Mouse (Mus musculus): ENCODE results near the gene Pglyrp1. TPM values are rescaled to one million over a fixed set of nuclear protein-coding genes. Genes with fewer than 3 reads are reported as not detected.

Pglyrp1 gene
- total and polyA plus RNA-seq, 3 experiments, result 1.3 to 12.7 (median 2.2) TPM

DNA sequence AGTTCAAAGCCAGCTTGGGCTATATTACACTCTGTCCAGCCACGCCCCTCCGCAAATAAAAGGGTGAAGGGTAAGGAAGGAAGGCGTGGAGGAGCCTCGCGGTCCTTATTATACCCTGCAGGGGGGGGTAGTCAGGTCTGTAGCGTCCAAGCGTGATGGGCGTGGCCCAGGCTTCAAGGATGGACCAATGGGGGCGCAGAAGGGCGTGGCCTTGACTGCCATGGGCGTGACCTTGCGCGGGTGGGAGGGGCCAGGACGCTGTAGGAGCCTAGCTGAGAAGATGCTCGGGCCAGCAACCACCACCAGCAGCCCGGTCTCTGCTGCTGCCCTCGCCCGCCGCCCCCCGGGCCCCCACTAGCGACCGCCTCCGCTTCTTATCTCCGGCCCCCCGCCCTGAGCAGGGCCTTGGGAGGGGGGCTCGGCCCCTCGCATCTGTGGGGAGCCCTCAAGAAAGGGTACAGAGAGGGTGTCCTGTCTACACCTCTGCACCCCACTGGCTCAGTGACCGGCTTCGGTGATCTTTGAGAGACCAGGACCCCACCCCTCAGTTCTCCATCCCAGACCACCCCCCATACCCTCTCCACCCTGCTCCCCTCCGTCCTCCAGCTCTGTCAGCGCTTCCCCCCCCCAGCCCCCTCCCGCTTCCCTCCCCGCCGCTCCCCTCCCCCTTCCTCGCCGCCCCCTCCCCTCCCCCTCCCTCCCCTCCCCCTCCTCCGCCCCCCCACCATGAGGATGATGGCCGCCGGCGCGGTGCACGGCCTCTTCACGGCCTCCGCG is 54.2 kb downstream of the Pglyrp1 start, which contains the start of gene Nova2:
Gene Nova2, plus strand, starts transcription at position 727 of the 777 bp plus-strand sequence.
- Histone ChIP-seq H3K27ac (peak within 1 kb of the TSS; percentile 92), H3K9ac (ENCODE audit: low read depth, low read length) (peak within 1 kb of the TSS; percentile 75), H3K79me2 (replicated peaks; ENCODE audit: control insufficient read depth, insufficient read depth, low read length) (no peaks in the 10 kb centered on the region), H3K36me3 (ENCODE audit: control insufficient read depth, insufficient read depth, low read length) (no peaks in the 10 kb centered on the region), H3K4me3 (peak within 1 kb of the TSS; percentile 66), H3K4me1 (ENCODE audit: control insufficient read depth, insufficient read depth, low read length) (peaks cover 1% of the 10 kb centered on the region), H3K27me3 (ENCODE audit: control insufficient read depth, insufficient read depth, low read length) (no peaks in the 10 kb centered on the region)
- intact Hi-C loops (cut with DNase I), result no loop called here
- TF ChIP-seq EP300 (IDR thresholded peaks at IDR 0.05; ENCODE audit: insufficient read depth, low read depth, low read length) (no peak), CTCF (IDR thresholded peaks at IDR 0.05) (peak; percentile 63), POLR2A (IDR thresholded peaks at IDR 0.05; ENCODE audit: insufficient read depth, low read depth, low read length) (peak; percentile 79)
- peak; percentile 89 to 90 for DNase-seq
- WGBS, result 2% methylated on average over 33 of the region's 45 CpGs

DNA sequence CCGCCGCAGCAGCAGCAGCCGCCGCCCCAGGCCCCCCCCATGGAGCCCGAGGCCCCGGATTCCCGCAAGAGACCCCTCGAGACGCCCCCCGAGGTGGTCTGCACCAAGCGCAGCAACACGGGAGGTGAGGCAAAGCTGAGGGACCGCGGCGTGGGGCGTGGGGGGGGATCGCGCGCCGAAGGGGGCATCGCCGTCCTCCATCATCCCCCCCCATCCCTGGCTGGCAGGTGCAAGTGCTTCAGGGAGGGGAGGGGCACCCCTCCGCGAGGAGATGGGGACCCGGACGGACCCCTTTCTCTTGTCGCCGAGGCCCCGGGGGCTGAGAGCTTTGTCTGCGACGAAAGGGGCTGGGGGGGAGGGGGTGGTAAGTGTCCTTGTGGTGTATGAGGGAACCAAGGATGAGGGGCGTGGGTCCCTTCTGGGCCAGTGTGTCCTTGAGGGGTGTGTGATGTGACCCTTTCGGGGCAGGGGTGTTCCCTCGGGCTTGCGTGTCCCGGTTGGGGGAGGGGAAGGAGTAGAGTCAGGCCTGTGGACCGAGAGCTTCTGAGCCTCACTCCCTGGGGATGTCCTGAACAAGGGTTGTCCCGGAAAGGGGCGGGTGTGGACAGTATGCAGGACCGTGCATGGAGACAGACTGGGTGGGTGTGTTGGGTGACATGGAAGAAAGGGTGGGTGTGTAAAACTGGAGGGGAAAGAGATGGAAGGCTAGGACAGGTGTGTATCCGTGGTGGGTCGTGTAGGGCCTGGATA is 55.1 kb downstream of the Pglyrp1 start:
- no peaks in the 10 kb centered on the region for H3K36me3 ChIP-seq (ENCODE audit: control insufficient read depth, insufficient read depth, low read length)
- TF ChIP-seq CTCF (IDR thresholded peaks at IDR 0.05) (no peak), EP300 (IDR thresholded peaks at IDR 0.05; ENCODE audit: insufficient read depth, low read depth, low read length) (peak; percentile 86; the same call in 1 of the 2 replicates), POLR2A (IDR thresholded peaks at IDR 0.05; ENCODE audit: insufficient read depth, low read depth, low read length) (peak; percentile 79)
- no peaks in the 10 kb centered on the region for H3K79me2 ChIP-seq (replicated peaks; ENCODE audit: control insufficient read depth, insufficient read depth, low read length)
- H3K9ac ChIP-seq (ENCODE audit: low read depth, low read length), result peak overlapping the region; percentile 75
- peaks cover 1% of the 10 kb centered on the region for H3K4me1 ChIP-seq (ENCODE audit: control insufficient read depth, insufficient read depth, low read length)
- H3K4me3 ChIP-seq, result peak overlapping the region; percentile 66
- intact Hi-C loops (cut with DNase I), result loop anchor here (2.0 kb wide), 1 partner anchor 33 kb away; no protein-coding TSS in a partner anchor
- DNase-seq, result peak; percentile 75 to 78
- WGBS, result 3% methylated on average over 41 of the region's 42 CpGs
- H3K27ac ChIP-seq, result peak overlapping the region; percentile 92
- no peaks in the 10 kb centered on the region for H3K27me3 ChIP-seq (ENCODE audit: control insufficient read depth, insufficient read depth, low read length)

DNA sequence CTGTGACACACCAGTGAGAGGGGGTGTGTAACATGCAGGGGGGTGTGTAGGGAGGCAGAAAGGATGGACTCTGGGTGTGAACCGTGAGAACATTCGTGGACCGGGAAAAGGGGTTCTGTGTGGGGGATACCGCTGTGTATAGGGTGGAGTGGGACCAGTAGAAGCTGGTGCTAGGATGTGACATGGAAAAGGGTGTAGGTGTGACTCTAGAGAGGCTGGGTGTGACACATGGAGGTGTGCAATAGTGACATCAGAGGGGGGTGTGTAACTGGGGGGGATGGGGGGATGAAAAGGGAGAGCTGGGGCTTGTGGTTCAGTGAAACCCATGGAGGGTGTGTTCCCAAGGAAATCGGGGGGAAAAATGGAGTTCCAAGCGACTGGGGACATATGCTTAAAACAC is 55.8 kb downstream of the Pglyrp1 start:
- H3K79me2 ChIP-seq (replicated peaks; ENCODE audit: control insufficient read depth, insufficient read depth, low read length), result peaks cover 1% of the 10 kb centered on the region; the same call in 1 of the 2 replicates
- WGBS, result 16% methylated on average over 6 of the region's 6 CpGs
- peak overlapping the region; percentile 92 for H3K27ac ChIP-seq
- TF ChIP-seq EP300 (IDR thresholded peaks at IDR 0.05; ENCODE audit: insufficient read depth, low read depth, low read length), result no peak
- no peak for TF ChIP-seq POLR2A (IDR thresholded peaks at IDR 0.05; ENCODE audit: insufficient read depth, low read depth, low read length)
- no peak for TF ChIP-seq CTCF (IDR thresholded peaks at IDR 0.05)
- H3K27me3 ChIP-seq (ENCODE audit: control insufficient read depth, insufficient read depth, low read length), result no peaks in the 10 kb centered on the region
- no peak for DNase-seq
- peak overlapping the region; percentile 66 for H3K4me3 ChIP-seq
- peaks cover 2% of the 10 kb centered on the region for H3K4me1 ChIP-seq (ENCODE audit: control insufficient read depth, insufficient read depth, low read length)
- intact Hi-C loops (cut with DNase I), result loop anchor here (2.0 kb wide), 1 partner anchor 32 kb away; no protein-coding TSS in a partner anchor
- H3K36me3 ChIP-seq (ENCODE audit: control insufficient read depth, insufficient read depth, low read length), result no peaks in the 10 kb centered on the region
- peak overlapping the region; percentile 26; the same call in 1 of the 2 replicates for H3K9ac ChIP-seq (ENCODE audit: low read depth, low read length)

DNA sequence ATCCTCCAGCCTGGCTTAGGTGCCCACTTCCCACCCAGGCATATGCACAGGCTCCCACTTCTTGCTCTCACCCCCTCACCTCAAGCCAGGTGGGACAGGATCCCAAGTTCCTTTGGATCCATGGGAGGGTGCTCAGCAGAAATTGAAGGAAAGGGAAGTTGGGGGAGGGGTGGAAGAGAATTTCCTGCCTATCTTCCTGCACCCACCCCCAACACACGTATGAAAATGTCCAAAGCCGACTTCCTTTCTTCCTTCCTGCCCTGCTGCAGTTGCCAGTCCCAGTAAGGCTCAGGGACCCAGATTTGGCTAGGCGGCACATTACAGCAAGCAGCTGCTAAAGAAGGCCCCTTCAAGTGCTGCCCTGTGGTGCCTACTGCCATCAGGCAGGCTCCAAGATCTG is 56.6 kb downstream of the Pglyrp1 start:
- Histone ChIP-seq H3K4me3 (peak overlapping the region; percentile 66), H3K79me2 (replicated peaks; ENCODE audit: control insufficient read depth, insufficient read depth, low read length) (peaks cover 3% of the 10 kb centered on the region), H3K36me3 (ENCODE audit: control insufficient read depth, insufficient read depth, low read length) (no peaks in the 10 kb centered on the region), H3K9ac (ENCODE audit: low read depth, low read length) (0 out of 2 replicates have a peak overlapping the region, but pooled peaks have one; percentile 19), H3K27ac (peak overlapping the region; percentile 92), H3K27me3 (ENCODE audit: control insufficient read depth, insufficient read depth, low read length) (no peaks in the 10 kb centered on the region), H3K4me1 (ENCODE audit: control insufficient read depth, insufficient read depth, low read length) (peaks cover 5% of the 10 kb centered on the region)
- TF ChIP-seq POLR2A (IDR thresholded peaks at IDR 0.05; ENCODE audit: insufficient read depth, low read depth, low read length) (peak; percentile 66; the same call in 1 of the 2 replicates), CTCF (IDR thresholded peaks at IDR 0.05) (no peak), EP300 (IDR thresholded peaks at IDR 0.05; ENCODE audit: insufficient read depth, low read depth, low read length) (peak; percentile 97)
- WGBS, result 20% methylated on average over 3 of the region's 3 CpGs
- DNase-seq, result peak; percentile 54 to 68
- intact Hi-C loops (cut with DNase I), result loop anchor here (1.0 to 2.0 kb wide), 2 partner anchors 21 to 31 kb away; no protein-coding TSS in a partner anchor

Other genes with a start within 250 kb of the Pglyrp1 start
- not detected for gene Psg21, start 214.6 kb upstream of the Pglyrp1 start, total RNA-seq (2021)
- not detected in 2 replicates for gene Psg21, start 214.6 kb upstream of the Pglyrp1 start, polyA plus RNA-seq (2012; rRNA removed)
- not detected for gene Psg20, start 185.1 kb upstream of the Pglyrp1 start, total RNA-seq (2021)
- gene Psg20, start 185.1 kb upstream of the Pglyrp1 start, polyA plus RNA-seq (2012; rRNA removed), result not detected in 2 replicates
- gene Psg22, start 153.2 kb upstream of the Pglyrp1 start, total RNA-seq (2021), result not detected
- not detected in 2 replicates for gene Psg22, start 153.2 kb upstream of the Pglyrp1 start, polyA plus RNA-seq (2012; rRNA removed)
- not detected for gene Psg19, start 72.8 kb upstream of the Pglyrp1 start, total RNA-seq (2021)
- not detected in 2 replicates for gene Psg19, start 72.8 kb upstream of the Pglyrp1 start, polyA plus RNA-seq (2012; rRNA removed)
- gene Psg17, start 49.7 kb upstream of the Pglyrp1 start, total RNA-seq (2021), result not detected
- gene Psg17, start 49.7 kb upstream of the Pglyrp1 start, polyA plus RNA-seq (2012; rRNA removed), result 0.04 and 0.06 TPM in 2 replicates
- 1 to 10 TPM; 7.2 to 8.0 TPM for gene Mill2, start 31.4 kb upstream of the Pglyrp1 start, total RNA-seq (2021)
- gene Mill2, start 31.4 kb upstream of the Pglyrp1 start, polyA plus RNA-seq (2012; rRNA removed), result 5.2 and 9.1 TPM in 2 replicates
- 1 to 10 TPM; 6.6 to 9.6 TPM for gene Ccdc61, start 39.1 kb downstream of the Pglyrp1 start, total RNA-seq (2021)
- 11.3 and 12.5 TPM in 2 replicates for gene Ccdc61, start 39.1 kb downstream of the Pglyrp1 start, polyA plus RNA-seq (2012; rRNA removed)
- gene Nova2, start 54.6 kb downstream of the Pglyrp1 start, total RNA-seq (2021), result 1 to 10 TPM; 4.3 to 5.1 TPM
- gene Nova2, start 54.6 kb downstream of the Pglyrp1 start, polyA plus RNA-seq (2012; rRNA removed), result 1.5 and 1.7 TPM in 2 replicates
- not detected for gene Nanos2, start 116.1 kb downstream of the Pglyrp1 start, total RNA-seq (2021)
- 0.08 TPM in 1 of 2 replicates, not detected in the other for gene Nanos2, start 116.1 kb downstream of the Pglyrp1 start, polyA plus RNA-seq (2012; rRNA removed)
- gene Mypop, start 119.9 kb downstream of the Pglyrp1 start, total RNA-seq (2021), result 1 to 10 TPM; 3.5 to 3.9 TPM
- 3.4 and 4.0 TPM in 2 replicates for gene Mypop, start 119.9 kb downstream of the Pglyrp1 start, polyA plus RNA-seq (2012; rRNA removed)
- gene Irf2bp1, start 132.7 kb downstream of the Pglyrp1 start, total RNA-seq (2021), result 10 to 100 TPM; 22.5 to 24.5 TPM
- gene Irf2bp1, start 132.7 kb downstream of the Pglyrp1 start, polyA plus RNA-seq (2012; rRNA removed), result 12.7 and 15.1 TPM in 2 replicates
- not detected for gene Foxa3, start 152.2 kb downstream of the Pglyrp1 start, total RNA-seq (2021)
- 0.06 TPM in 1 of 2 replicates, not detected in the other for gene Foxa3, start 152.2 kb downstream of the Pglyrp1 start, polyA plus RNA-seq (2012; rRNA removed)
- gene Sympk, start 153.0 kb downstream of the Pglyrp1 start, total RNA-seq (2021), result 10 to 100 TPM; 93.2 to 99.4 TPM
- gene Sympk, start 153.0 kb downstream of the Pglyrp1 start, polyA plus RNA-seq (2012; rRNA removed), result 54.9 and 61.3 TPM in 2 replicates
- gene Rsph6a, start 183.4 kb downstream of the Pglyrp1 start, total RNA-seq (2021), result not detected
- 0.06 TPM in 1 of 2 replicates, not detected in the other for gene Rsph6a, start 183.4 kb downstream of the Pglyrp1 start, polyA plus RNA-seq (2012; rRNA removed)
- 10 to 100 TPM; 47.8 to 54.9 TPM for gene Dmwd, start 204.9 kb downstream of the Pglyrp1 start, total RNA-seq (2021)
- gene Dmwd, start 204.9 kb downstream of the Pglyrp1 start, polyA plus RNA-seq (2012; rRNA removed), result 70.9 and 79.4 TPM in 2 replicates
- gene Dmpk, start 212.5 kb downstream of the Pglyrp1 start, total RNA-seq (2021), result 100 to 1,000 TPM; 482 to 516 TPM
- 1,225 and 1,460 TPM in 2 replicates for gene Dmpk, start 212.5 kb downstream of the Pglyrp1 start, polyA plus RNA-seq (2012; rRNA removed)
- 1 to 10 TPM; 7.1 to 8.2 TPM for gene Six5, start 223.3 kb downstream of the Pglyrp1 start, total RNA-seq (2021)
- gene Six5, start 223.3 kb downstream of the Pglyrp1 start, polyA plus RNA-seq (2012; rRNA removed), result 26.0 and 29.8 TPM in 2 replicates
- not detected for gene Gm4969, start 247.0 kb downstream of the Pglyrp1 start, total RNA-seq (2021)
- 0.09 TPM in 1 of 2 replicates, not detected in the other for gene Gm4969, start 247.0 kb downstream of the Pglyrp1 start, polyA plus RNA-seq (2012; rRNA removed)
- gene Fbxo46, start 248.5 kb downstream of the Pglyrp1 start, total RNA-seq (2021), result 1 to 10 TPM; 4.5 to 5.2 TPM
- gene Fbxo46, start 248.5 kb downstream of the Pglyrp1 start, polyA plus RNA-seq (2012; rRNA removed), result 3.3 and 5.4 TPM in 2 replicates